Mouse (Mus musculus) skeletal muscle tissue, adult 2 months (tissue): ENCODE results near the gene Acoxl.

ENCODE experiments used
- DNase-seq: peaks from one replicate; pipeline ENCODE4 v3.0.0-alpha.2; 2012; ENCODE audit warnings: low read depth, low spot score

Gene Acoxl

GRCm38 (mm10) chr2:128032111-128032510 lies 193.4 kb downstream of the Acoxl start:
- peak; percentile 15 for DNase-seq

GRCm38 (mm10) chr2:128033503-128033902 lies 194.8 kb downstream of the Acoxl start:
- DNase-seq, result peak; percentile 40

DNA sequence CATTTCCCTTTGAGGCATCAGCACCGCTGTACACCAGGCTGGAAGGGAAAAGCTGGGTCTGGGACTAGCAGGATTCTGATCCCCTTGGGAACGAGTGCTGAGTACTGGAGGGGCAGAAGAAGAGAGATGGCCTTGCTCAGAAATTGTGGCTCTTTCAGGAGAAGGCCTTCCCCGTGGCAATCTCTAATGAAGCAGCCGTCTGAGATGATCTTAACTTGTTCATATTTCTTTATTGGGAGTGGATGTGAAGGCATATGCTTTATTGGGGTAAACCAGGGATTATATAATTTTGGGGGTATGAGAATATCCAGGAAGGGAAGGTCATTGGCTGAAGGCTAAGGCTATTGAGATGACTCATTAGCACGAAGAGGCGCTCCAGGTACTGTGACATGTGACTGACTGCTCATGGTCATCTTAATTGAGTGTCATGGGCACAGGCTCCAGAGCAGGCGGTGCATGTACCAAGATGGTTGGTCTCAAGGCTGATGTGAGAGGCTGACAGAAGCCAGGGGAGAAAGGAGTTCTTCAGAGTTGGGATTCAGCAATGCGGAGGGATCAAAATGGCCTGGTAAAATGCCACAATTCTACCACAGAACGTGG lies 195.5 kb downstream of the Acoxl start:
- DNase-seq, result no peak

- DNase-seq, result no peak
These were observed 199.7 kb downstream of the Acoxl start for GRCm38 (mm10) chr2:128038259-128038890.

- peak; percentile 41 for DNase-seq
These were observed 202.5 kb downstream of the Acoxl start for GRCm38 (mm10) chr2:128041066-128041750.

DNA sequence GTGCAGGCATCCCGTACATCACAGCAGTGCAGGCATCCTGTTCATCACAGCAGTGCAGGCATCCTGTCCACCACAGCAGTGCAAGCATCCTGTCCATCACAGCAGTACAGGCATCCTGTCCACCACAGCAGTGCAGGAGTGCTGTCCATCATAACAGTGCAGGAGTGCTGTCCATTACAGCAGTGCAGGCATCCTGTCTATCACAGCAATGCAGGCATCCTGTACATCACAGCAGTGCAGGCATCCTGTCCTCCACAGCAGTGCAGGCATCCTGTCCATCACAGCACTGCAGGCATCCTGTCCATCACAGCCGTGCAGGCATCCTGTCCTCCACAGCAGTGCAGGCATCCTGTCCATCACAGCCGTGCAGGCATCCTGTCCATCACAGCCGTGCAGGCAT lies 207.8 kb downstream of the Acoxl start:
- DNase-seq, result no peak

DNA sequence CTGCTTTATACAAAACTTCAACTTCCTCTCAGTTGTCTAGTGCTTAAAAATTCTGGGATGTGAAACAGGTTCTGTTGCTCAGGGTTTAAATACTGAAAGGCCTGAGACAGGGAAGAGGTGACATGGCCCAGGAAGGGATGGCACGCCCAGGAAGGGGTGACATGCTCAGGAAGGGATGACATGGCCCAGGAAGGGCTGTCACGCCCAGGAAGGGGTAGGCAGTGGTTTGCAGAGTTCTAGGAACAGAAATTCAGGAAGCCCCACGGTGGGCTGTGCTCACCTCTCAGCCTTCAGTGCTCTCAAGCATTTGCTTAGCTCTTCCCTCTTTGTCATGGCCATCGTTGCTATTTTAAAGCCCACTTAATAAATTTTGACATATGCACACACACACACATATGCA lies 216.2 kb downstream of the Acoxl start:
- DNase-seq, result no peak

DNA sequence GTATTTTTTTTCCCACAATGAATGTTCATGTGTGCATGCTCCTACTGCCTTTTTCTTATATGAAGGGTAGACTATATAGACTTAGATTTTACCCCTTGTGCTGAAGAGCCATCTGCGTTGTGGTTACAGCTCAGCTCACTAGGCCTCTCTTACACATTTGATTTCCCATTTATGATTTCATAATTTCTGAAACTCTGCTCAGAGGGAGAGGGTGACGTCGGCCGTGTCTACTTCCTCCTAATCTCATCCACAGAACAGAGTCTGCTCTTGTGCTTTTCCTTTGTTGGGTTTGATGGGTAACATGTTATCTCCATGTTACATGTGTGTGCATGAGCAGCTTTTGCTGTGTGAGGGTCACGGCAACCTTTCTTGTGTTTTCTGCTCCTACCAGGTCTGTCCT lies 219.2 kb downstream of the Acoxl start:
- no peak for DNase-seq

GRCm38 (mm10) chr2:128058627-128059026 lies 220.0 kb downstream of the Acoxl start:
- DNase-seq, result no peak

GRCm38 (mm10) chr2:128060213-128060612 lies 221.5 kb downstream of the Acoxl start:
- no peak for DNase-seq

GRCm38 (mm10) chr2:128060680-128061287 lies 222.1 kb downstream of the Acoxl start:
- DNase-seq, result no peak

- DNase-seq, result peak; percentile 27
These were observed 222.8 kb downstream of the Acoxl start for GRCm38 (mm10) chr2:128061491-128061890.

DNA sequence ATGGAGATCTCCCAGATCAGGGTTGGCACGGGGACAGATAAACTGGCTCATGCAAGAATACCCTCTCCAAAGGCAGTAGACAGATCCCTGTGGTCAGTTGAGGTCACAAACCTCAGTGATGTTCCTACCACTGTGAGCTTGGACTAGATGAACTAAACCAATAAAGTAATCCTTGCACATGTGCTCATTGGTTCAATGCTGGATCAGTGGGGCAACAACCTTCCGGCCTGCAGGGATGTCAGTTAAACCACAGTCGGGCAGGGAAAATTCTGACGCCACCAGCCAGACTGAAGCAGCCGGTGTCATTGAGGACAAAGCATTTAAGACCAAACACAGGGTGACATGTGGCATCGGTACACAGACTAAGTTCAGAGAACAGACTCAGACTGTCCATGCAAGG lies 224.1 kb downstream of the Acoxl start:
- DNase-seq, result no peak

GRCm38 (mm10) chr2:128065013-128065412 lies 226.3 kb downstream of the Acoxl start:
- DNase-seq, result no peak

GRCm38 (mm10) chr2:128065576-128065975 lies 226.9 kb downstream of the Acoxl start:
- DNase-seq, result no peak

DNA sequence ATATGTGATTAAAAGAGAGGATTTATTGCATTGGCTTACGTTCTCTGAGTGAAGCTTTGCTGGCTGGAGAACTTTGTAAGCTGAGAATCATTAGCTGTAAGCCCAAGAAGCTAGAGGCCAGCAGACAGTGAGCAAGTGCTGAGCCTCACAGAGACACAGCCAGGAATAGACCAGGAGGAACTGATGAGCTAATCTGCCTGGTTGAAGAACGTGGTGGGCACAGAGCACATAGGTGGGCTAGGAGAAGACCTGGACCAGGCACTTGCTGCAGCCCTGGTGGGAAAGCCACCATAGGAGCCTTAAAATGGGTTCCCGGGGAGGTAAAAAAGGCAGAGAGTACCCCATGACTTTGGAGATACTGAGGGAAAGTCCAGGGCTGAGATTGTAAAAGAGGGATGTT lies 228.5 kb downstream of the Acoxl start:
- DNase-seq, result peak; percentile 60

- DNase-seq, result no peak
These were observed 228.9 kb downstream of the Acoxl start for GRCm38 (mm10) chr2:128067596-128067995.

DNA sequence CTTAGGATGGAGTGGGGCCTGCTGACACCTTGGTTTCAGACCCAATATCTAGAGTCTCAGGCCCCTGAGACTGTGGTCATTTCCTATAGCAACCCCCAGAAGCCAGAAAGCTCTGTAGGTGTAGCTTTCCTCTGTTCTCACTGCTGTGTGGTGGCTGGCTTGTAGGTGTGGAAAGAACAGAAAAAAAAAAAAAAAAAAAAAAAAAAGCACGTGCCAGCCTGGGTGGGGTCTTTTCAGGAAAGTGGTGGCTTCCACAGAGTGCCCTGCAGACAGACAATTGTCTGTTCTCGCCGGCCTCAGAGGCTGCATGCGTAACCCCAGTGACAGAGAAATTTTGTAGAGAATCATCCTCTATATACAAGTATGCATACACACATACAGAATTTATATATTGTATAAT lies 229.5 kb downstream of the Acoxl start:
- DNase-seq, result no peak

- no peak for DNase-seq
These were observed 230.3 kb downstream of the Acoxl start for GRCm38 (mm10) chr2:128069025-128069424.

GRCm38 (mm10) chr2:128071791-128072190 lies 233.1 kb downstream of the Acoxl start:
- no peak for DNase-seq

DNA sequence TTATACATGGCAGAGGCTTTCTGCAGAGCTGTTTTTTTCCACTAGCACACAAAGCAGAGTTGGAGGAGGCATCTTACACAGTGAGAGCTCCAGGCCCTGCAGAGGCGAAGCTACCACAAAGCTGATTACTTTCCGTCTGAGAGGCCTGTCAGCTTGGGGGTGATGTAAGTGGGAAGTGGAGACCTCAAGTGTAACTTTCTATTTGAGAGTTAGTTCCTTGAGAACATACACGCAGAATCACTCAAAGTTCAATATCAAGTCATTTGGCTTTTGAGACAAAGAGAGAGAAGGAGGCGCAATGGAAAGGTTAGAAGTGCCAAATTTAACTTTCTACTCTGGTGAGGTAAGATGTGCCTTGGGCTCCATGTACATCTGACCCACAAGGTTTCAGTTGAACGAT lies 234.3 kb downstream of the Acoxl start:
- DNase-seq, result no peak

DNA sequence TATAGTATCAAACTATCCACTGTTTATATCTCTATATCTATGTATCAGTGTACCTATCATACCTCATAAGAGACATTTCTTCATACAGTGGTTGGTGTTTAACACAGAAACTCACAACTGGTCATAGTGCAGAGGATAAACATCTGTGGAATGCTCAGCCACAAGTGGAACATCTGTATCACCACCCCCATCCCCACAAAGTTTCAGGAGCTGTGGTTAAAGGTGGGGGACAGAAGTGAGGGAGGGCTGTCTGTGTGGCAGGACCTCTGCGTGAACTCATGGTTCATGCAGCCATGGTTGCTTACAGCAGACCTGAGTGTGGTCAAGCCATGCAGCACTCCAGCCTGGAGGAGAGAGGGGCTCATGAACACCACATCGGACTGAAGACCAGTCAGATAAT lies 234.9 kb downstream of the Acoxl start:
- DNase-seq, result no peak

DNA sequence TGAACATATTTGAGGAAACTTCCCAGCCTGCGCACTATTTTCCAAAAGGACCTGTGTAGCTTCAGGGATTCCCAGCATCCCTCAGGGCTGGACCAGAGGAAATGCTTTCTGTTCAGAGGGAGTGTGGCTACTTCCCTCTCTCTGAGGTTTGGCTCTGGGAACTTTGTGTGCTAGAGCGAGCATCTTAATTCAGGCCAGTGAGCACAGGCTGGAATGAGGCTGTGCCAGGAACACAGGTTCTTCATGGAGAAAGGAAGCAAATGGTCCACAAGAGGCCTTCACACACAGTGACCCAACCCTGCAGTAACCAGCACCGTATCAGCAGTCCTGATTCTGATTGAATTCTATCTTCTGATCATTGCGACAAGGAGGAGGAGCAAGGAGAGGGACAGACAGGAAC lies 238.3 kb downstream of the Acoxl start:
- DNase-seq, result no peak
